Mouse (Mus musculus): ENCODE measurements around the gene Lrrc4b. TPM values are rescaled to one million over a fixed set of nuclear protein-coding genes. Genes with fewer than 3 reads are reported as not detected.

Gene Lrrc4b
- polyA plus RNA-seq (2012; rRNA removed): 1.7 and 2.3 TPM in 2 replicates

- no peak for DNase-seq (ENCODE audit: low spot score)
Measured at GRCm38 (mm10) chr7:44428968-44429521, at the start of gene Lrrc4b. Gene Lrrc4b, plus strand, starts transcription at chr7:44429018.

GRCm38 (mm10) chr7:44382541-44382940, 46.3 kb upstream of the Lrrc4b start:
- DNase-seq (ENCODE audit: low spot score): no peak

GRCm38 (mm10) chr7:44383980-44384715, 44.7 kb upstream of the Lrrc4b start, which contains the start of gene Syt3:
Gene Syt3, plus strand, starts transcription at chr7:44384102.
- peak; percentile 38 for DNase-seq (ENCODE audit: low spot score)

GRCm38 (mm10) chr7:44384716-44385059, 44.1 kb upstream of the Lrrc4b start:
- DNase-seq (ENCODE audit: low spot score): no peak

- DNase-seq (ENCODE audit: low spot score): no peak
Measured at GRCm38 (mm10) chr7:44385720-44386119, 43.1 kb upstream of the Lrrc4b start, which contains the start of gene 1700008O03Rik. Gene 1700008O03Rik, minus strand, starts transcription at chr7:44385820.

- no peak for DNase-seq (ENCODE audit: low spot score)
Measured at GRCm38 (mm10) chr7:44391831-44392230, 37.0 kb upstream of the Lrrc4b start.

GRCm38 (mm10) chr7:44392341-44392740, 36.5 kb upstream of the Lrrc4b start:
- DNase-seq (ENCODE audit: low spot score): no peak

- DNase-seq (ENCODE audit: low spot score): no peak
Measured at GRCm38 (mm10) chr7:44393284-44393683, 35.5 kb upstream of the Lrrc4b start.

- no peak for DNase-seq (ENCODE audit: low spot score)
Measured at GRCm38 (mm10) chr7:44398570-44398969, 30.2 kb upstream of the Lrrc4b start.

- DNase-seq (ENCODE audit: low spot score): no peak
Measured at GRCm38 (mm10) chr7:44401673-44402072, 27.1 kb upstream of the Lrrc4b start.

- DNase-seq (ENCODE audit: low spot score): no peak
Measured at GRCm38 (mm10) chr7:44405346-44406014, 23.3 kb upstream of the Lrrc4b start.

GRCm38 (mm10) chr7:44406015-44406355, 22.8 kb upstream of the Lrrc4b start:
- DNase-seq (ENCODE audit: low spot score): no peak

- DNase-seq (ENCODE audit: low spot score): no peak
Measured at GRCm38 (mm10) chr7:44411144-44411543, 17.7 kb upstream of the Lrrc4b start.

GRCm38 (mm10) chr7:44413307-44413706, 15.5 kb upstream of the Lrrc4b start:
- no peak for DNase-seq (ENCODE audit: low spot score)

GRCm38 (mm10) chr7:44427666-44428065, 1.2 kb upstream of the Lrrc4b start:
- DNase-seq (ENCODE audit: low spot score): no peak

- no peak for DNase-seq (ENCODE audit: low spot score)
Measured at GRCm38 (mm10) chr7:44428171-44428950, 457 bp upstream of the Lrrc4b start.

GRCm38 (mm10) chr7:44429534-44430488, 993 bp downstream of the Lrrc4b start:
- no peak for DNase-seq (ENCODE audit: low spot score)

GRCm38 (mm10) chr7:44432550-44432949, 3.7 kb downstream of the Lrrc4b start:
- DNase-seq (ENCODE audit: low spot score): no peak

- no peak for DNase-seq (ENCODE audit: low spot score)
Measured at GRCm38 (mm10) chr7:44433371-44433770, 4.6 kb downstream of the Lrrc4b start.

- no peak for DNase-seq (ENCODE audit: low spot score)
Measured at GRCm38 (mm10) chr7:44434089-44434488, 5.3 kb downstream of the Lrrc4b start.

- no peak for DNase-seq (ENCODE audit: low spot score)
Measured at GRCm38 (mm10) chr7:44435796-44436195, 7.0 kb downstream of the Lrrc4b start.
